ENCODE assay signal across 8 mouse cellular contexts in genomic region chr10:62110504-62111206, GRCm38 (mm10). TPM values are rescaled to one million over a fixed set of nuclear protein-coding genes. Genes with fewer than 3 reads are reported as not detected.
A peak's percentile ranks its signal among the peaks of the same experiment; 100 is the strongest.
DNase-seq lines count a peak whose midpoint lies in the region; ATAC-seq and TF ChIP-seq lines count a peak whose summit lies in the region.

No protein-coding gene starts in this region.

- peak; percentile 65 for DNase-seq in ES-E14 (ENCODE audit: low read depth, low spot score)
- DNase-seq in cerebellum, adult 9-11 months = peak; percentile 93
- DNase-seq in layer of hippocampus, adult 8-10 months (ENCODE audit: low spot score in 2 of 2) = peak; percentile 62 to 84
- DNase-seq in lung, adult 2 months = peak; percentile 84
- peak; percentile 81 for DNase-seq in testis, postnatal 14 days (ENCODE audit: low spot score)

- peak; percentile 87 for ATAC-seq in frontal cortex, adult (ENCODE audit: low TSS enrichment)
- ATAC-seq in hematopoietic stem cell, adult 5-6 weeks (replicated peaks in 1 of 2; ENCODE audit: insufficient read depth in 1 of 2, low FRiP score in 2 of 2, low TSS enrichment in 1 of 2, low read depth in 1 of 2, poor library complexity in 2 of 2, severe bottlenecking in 2 of 2) = peak; percentile 71 to 80

- H3K4me1 ChIP-seq in ES-E14 (ENCODE audit: control insufficient read depth in 2 of 2, insufficient read depth in 2 of 2, low read length in 2 of 2, poor library complexity in 1 of 2) = peaks cover 0 to 8% of the 10 kb centered on the region in 2 experiments; a peak in 1 of 4 replicates
- H3K4me1 ChIP-seq in lung, adult 2 months (ENCODE audit: control insufficient read depth, insufficient read depth, low read length) = no peaks in the 10 kb centered on the region
- peaks cover 11% of the 10 kb centered on the region for H3K4me1 ChIP-seq in olfactory bulb, adult 2 months (ENCODE audit: control insufficient read depth, insufficient read depth, low read length)

- peak overlapping the region; percentile 70 to 75 for H3K4me3 ChIP-seq in ES-E14 (ENCODE audit: insufficient read depth in 1 of 2, low read depth in 1 of 2, low read length in 2 of 2, poor library complexity in 1 of 2, severe bottlenecking in 1 of 2)
- H3K4me3 ChIP-seq in lung, adult 2 months (replicated peaks; ENCODE audit: extremely low read depth, low read depth, low read length) = peak overlapping the region; percentile 54
- peak overlapping the region; percentile 82 for H3K4me3 ChIP-seq in olfactory bulb, adult 2 months (ENCODE audit: insufficient read depth, low read depth, low read length)

- in situ Hi-C loops in ES-E14 (cut with MboI; ENCODE audit: low sequenced_read_pairs in 2 of 2, unreplicated experiment in 2 of 2) = no loop called here

- H3K27ac ChIP-seq in ES-E14 (ENCODE audit: insufficient read depth, low read depth, low read length, poor library complexity, severe bottlenecking) = no peak overlapping the region
- H3K27ac ChIP-seq in olfactory bulb, adult 2 months (ENCODE audit: insufficient read depth, low read depth, low read length) = no peak overlapping the region

- peak overlapping the region; percentile 80 for H3K9ac ChIP-seq in ES-E14 (ENCODE audit: insufficient read depth, low read depth, low read length, poor library complexity, severe bottlenecking)

- no peak for TF ChIP-seq POLR2A in lung, adult 2 months (IDR thresholded peaks at IDR 0.05; ENCODE audit: borderline replicate concordance, extremely low read depth, low read depth, low read length)
- TF ChIP-seq POLR2A in olfactory bulb, adult 2 months (IDR thresholded peaks at IDR 0.05; ENCODE audit: insufficient read depth, low read depth, low read length) = peak; percentile 36; the same call in 1 of the 2 replicates

- no peaks in the 10 kb centered on the region for H3K9me3 ChIP-seq in ES-E14 (ENCODE audit: control insufficient read depth, insufficient read depth, low read depth, low read length)

- 2% methylated on average over 57 of the region's 57 CpGs for WGBS in lung, adult 2 months
- under 1% methylated on average over 57 of the region's 57 CpGs for WGBS in olfactory bulb, adult 2 months

- no peaks in the 10 kb centered on the region for H3K36me3 ChIP-seq in ES-E14 (ENCODE audit: control insufficient read depth, insufficient read depth, low read length, poor library complexity, severe bottlenecking)

- TF ChIP-seq CTCF in lung, adult 2 months (IDR thresholded peaks at IDR 0.05; ENCODE audit: insufficient read depth, low read length) = peak; percentile 32
- TF ChIP-seq CTCF in olfactory bulb, adult 2 months (IDR thresholded peaks at IDR 0.05; ENCODE audit: insufficient read depth, low read depth, low read length) = peak; percentile 98

TF ChIP-seq in ES-E14, 5 proteins besides CTCF, POLR2A, EP300 and RAD21:
- TF ChIP-seq MAFK (IDR thresholded peaks at IDR 0.05; ENCODE audit: insufficient read depth, low read depth, low read length) = no peak
- TF ChIP-seq HCFC1 (IDR thresholded peaks at IDR 0.05; ENCODE audit: borderline replicate concordance, insufficient read depth, low read length) = no peak
- no peak for TF ChIP-seq ZNF384 (IDR thresholded peaks at IDR 0.05; ENCODE audit: low read depth, low read length)
- TF ChIP-seq ZC3H11A (IDR thresholded peaks at IDR 0.05; ENCODE audit: borderline replicate concordance, low read depth, low read length) = no peak
- TF ChIP-seq CHD2 (IDR thresholded peaks at IDR 0.05; ENCODE audit: low read depth, low read length) = no peak

RNA-seq across cellular contexts. Expression of gene Neurog3, which starts 22.2 kb away (rescaled TPM):
- total RNA-seq in ES-E14 (2012; rRNA removed) = 0.63 and 0.94 TPM in 2 replicates
- total RNA-seq in hematopoietic stem cell, adult 5-6 weeks (2017) = not detected in 2 replicates
- not detected for total RNA-seq in layer of hippocampus, adult 8-10 months (2022)
- not detected in 2 replicates for polyA plus RNA-seq in lung, adult 2 months (2012; rRNA removed)
- not detected in 2 replicates for polyA plus RNA-seq in olfactory bulb, adult 2 months (2012; ENCODE audit: insufficient read depth, insufficient read length, low replicate concordance, missing spikeins)

RNA-seq across cellular contexts. Expression of gene Fam241b, which starts 33.1 kb away (rescaled TPM):
- 6.9 and 7.5 TPM in 2 replicates for total RNA-seq in ES-E14 (2012; rRNA removed)
- total RNA-seq in hematopoietic stem cell, adult 5-6 weeks (2017) = 2.2 and 3.1 TPM in 2 replicates
- 10 to 100 TPM; 37.3 to 46.9 (median 41.6) TPM for total RNA-seq in layer of hippocampus, adult 8-10 months (2022)
- polyA plus RNA-seq in lung, adult 2 months (2012; rRNA removed) = 10.0 and 11.1 TPM in 2 replicates
- not detected in 2 replicates for polyA plus RNA-seq in olfactory bulb, adult 2 months (2012; ENCODE audit: insufficient read depth, insufficient read length, low replicate concordance, missing spikeins)
